Mouse (Mus musculus): Measurements from ENCODE around the gene Kidins220.

Kidins220 gene

GRCm38 (mm10) chr12:25027416-25027815 is 52.7 kb downstream of the Kidins220 start:
- peak; percentile 50 to 59 for DNase-seq

DNA sequence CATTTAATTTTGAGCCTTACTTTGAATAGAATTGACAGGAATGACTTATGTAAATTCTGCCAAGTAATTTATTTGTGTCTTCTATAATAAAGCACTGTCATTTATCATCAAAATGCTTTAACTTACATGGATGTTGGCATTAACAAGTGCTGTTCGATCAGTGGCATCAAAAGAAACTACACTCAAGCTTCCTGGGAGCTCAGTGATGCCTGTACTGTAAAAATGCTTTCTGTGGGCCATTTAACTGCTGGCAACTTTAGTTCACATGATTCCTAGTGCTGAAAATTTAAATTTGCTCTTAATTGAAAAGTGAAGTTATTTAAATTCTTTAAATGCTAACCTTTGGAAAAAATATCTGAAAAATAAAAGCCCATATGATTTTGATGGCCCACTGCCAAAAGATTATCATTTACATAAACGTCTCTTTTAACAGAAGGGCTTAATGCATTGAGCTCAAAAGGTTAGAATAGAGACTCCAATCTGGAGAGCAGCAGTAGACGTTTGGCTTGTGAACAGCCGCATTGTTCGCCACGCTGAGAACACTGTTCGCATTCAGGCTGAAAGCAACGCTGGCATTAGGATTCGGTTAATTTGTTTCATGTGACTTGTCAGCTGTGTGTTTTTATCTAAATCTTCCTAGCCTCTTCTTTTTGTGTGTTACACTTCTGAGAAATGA is 59.1 kb downstream of the Kidins220 start:
- peak in 1 of 2 experiments; percentile 14 for DNase-seq

DNA sequence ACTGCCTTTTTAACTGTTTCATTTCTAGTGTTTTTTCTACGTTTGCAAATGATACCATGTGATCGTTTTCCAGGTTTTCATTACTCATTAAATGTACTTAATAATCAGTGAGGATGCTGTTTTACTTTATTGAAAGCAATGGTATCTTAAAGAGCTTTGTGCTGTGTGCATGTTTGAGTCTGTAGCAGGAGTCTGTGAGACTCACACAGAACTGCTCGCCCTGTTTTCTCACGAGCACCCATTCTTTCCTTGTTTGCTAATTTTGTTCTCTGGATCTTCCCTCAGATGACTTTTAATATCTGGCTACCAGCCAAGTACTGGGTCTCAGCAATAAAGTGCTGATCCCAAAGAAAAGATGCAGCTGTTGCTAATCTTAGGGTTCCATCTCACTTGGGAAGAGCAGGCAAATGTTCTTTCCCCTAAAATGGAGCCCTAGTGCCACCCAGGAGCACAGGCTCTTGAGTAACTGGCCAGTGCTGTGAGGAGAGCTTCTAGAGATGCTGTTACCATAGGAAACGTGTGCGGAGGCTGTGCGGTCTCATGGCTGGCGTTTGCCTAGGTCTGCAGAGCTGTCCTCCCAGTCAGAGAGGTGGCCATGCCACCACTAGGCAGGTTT is 59.7 kb downstream of the Kidins220 start:
- no peak for DNase-seq

DNA sequence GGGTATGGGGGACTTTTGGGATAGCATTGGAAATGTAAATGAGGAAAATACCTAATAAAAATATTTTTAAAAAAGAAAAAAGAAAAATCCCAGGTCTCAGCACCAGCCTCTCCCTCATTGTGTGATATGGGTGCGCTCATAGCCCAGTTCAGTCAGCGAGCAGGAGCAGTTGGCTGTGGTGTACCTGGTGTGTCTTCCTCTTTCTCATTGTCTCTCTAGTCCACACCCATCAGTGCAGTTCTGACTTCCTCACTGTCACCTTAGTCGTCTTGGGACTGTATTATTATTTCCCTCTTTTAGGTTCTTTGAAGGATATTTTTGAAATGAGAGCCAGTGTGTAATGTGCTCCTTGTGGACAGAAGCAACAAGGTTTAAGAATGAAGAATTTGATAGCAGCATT is 61.3 kb downstream of the Kidins220 start:
- DNase-seq, result no peak

DNA sequence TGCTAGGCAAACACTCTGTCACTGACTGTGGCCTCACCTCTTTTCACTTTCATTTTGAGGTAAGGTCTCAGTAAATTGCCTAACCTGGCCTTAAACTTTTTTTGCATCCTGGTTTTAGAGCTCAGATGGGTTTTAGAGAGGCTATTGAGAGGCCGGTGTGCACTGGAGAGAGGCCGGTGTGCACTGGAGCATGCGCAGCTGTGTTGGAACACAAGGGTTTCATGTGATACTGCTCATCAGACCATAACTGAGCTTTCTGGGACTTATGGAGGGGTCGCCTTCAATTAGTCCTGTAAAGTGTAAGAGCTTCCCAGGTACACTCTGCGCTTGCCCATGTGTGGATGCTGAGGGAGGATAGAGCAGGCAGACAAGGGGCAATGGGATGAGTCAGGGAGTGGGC is 62.5 kb downstream of the Kidins220 start:
- no peak for DNase-seq

GRCm38 (mm10) chr12:25037681-25038472 is 63.2 kb downstream of the Kidins220 start:
- DNase-seq, result no peak

- no peak for DNase-seq
Observed at GRCm38 (mm10) chr12:25044056-25044455, 69.3 kb downstream of the Kidins220 start.

GRCm38 (mm10) chr12:25044579-25044978 is 69.9 kb downstream of the Kidins220 start:
- DNase-seq, result no peak

DNA sequence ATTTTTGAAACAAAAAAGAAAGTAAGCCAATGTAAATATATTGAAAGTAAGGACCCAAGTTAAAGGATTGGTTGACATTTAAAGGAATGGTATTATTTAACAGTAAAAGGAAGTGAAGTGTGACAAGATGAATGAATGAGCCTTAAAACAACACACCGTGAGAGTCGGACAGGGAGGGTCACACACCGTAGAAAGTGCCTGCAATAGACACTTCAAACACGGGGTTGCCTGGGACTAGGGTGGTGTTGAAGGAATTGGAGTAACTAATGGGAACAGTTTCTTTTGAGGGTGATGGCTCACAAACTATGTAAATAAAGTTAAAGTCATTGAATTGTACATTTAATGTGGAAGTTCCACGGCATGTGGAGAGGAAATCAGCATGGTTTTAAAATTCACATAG is 74.5 kb downstream of the Kidins220 start:
- no peak for DNase-seq

- no peak for DNase-seq
Observed at GRCm38 (mm10) chr12:25054511-25054910, 79.8 kb downstream of the Kidins220 start.

DNA sequence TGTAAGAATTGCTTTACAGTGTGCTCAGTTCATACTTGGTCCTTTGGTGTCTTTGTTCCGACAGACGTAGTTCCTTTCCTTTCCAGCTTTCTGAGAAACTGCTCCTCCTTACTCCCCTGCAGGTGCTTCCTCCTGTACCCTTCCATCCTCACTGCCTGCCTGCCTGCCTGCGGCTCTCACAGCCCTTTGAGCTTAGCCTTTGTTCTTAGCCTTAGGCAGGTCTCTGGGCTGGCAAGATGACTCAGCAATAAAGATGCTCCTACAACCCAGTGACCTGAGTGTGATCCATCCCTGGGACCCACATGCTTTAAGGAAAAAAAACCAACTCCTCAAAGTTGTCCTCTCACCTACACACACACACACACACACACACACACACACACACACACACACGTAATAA is 80.2 kb downstream of the Kidins220 start:
- no peak for DNase-seq

GRCm38 (mm10) chr12:25059487-25060200 is 84.9 kb downstream of the Kidins220 start:
- DNase-seq, result no peak

- no peak for DNase-seq
Observed at GRCm38 (mm10) chr12:25060901-25061300, 86.2 kb downstream of the Kidins220 start.

DNA sequence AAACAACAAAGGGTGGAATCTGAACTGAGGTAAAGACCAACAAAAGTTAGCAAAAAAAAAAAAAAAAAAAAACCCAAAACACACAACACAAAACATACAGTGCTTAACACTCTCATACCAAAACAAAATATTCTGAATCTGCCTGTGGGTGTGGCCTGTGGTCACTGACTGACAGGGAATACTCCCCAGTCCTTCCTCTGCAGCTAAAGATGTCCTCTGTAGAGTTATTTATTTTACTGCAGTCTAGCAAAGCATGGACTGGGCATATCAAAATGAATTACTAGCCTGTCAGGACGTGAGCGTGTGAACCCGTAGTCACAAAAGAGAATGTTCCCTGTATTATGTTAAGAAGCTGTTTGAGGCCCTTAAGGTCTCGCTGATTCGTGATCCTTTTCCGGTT is 87.5 kb downstream of the Kidins220 start:
- no peak for DNase-seq

GRCm38 (mm10) chr12:25073374-25073773 is 98.6 kb downstream of the Kidins220 start:
- no peak for DNase-seq

DNA sequence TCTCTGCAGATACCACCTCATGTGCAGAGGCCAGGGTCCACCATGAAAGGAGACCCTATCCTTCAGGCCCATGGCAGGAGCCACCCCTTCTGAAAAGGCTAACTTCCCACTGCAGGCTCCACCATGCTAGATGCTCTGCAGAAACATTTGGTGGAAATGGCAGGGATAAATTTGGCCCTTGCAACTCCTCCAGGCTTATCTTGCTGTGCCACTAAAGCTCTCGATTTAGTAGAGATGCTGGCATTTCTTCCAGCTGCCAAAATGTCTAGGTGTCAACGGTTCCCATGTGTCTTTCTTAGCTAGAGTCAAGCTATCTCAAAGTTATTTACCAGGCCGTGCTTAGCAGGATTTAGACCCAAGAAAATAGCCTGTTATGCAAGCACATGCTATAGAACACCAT is 99.6 kb downstream of the Kidins220 start:
- DNase-seq, result no peak

- no peak for DNase-seq
Observed at GRCm38 (mm10) chr12:25083260-25084178, 108.8 kb downstream of the Kidins220 start.

DNA sequence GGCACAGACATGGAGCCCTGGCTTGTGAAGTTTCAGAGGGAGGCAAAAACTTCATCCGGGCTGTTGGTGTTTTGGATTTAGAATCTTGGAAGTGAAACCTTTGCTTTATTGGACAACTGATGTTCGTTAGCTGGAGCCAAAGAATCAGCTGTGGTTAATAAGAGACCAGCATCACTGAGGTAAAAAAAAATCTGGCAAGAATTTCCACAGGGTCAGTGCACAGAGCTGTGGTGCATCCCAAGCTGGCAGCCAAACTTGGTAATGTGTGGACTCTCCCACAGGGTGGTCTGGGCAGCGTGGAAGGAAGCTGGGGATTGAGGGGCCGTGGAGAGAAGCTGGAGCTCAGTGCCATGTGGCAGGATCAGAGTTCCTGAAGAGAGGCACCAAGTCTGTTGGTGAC is 112.2 kb downstream of the Kidins220 start:
- DNase-seq, result no peak

- DNase-seq, result no peak
Observed at GRCm38 (mm10) chr12:25089433-25089832, 114.7 kb downstream of the Kidins220 start.

GRCm38 (mm10) chr12:25092027-25092704 is 117.4 kb downstream of the Kidins220 start:
- peak; percentile 81 to 92 for DNase-seq

GRCm38 (mm10) chr12:25092751-25093211 is 118.1 kb downstream of the Kidins220 start:
- DNase-seq, result peak; percentile 48 to 49
